In genomic region chr2:129129412-129129929, GRCm38 (mm10) we compare ENCODE assay signal across 8 mouse cellular contexts. TPM values are rescaled to one million over a fixed set of nuclear protein-coding genes. Genes with fewer than 3 reads are reported as not detected.
DNase-seq lines count a peak whose midpoint lies in the region; ATAC-seq lines count a peak whose summit lies in the region.

TSS of gene Chchd5 (plus strand) at chr2:129129700.

- no peaks in the 10 kb centered on the region for H3K9me3 ChIP-seq in heart, embryonic 14.5 days (ENCODE audit: control insufficient read depth, low read length)
- no peaks in the 10 kb centered on the region for H3K9me3 ChIP-seq in liver, embryonic 13.5 days (replicated peaks)
- peaks cover 7% of the 10 kb centered on the region; the same call in 1 of the 2 replicates for H3K9me3 ChIP-seq in stomach, embryonic 16.5 days (replicated peaks; ENCODE audit: control insufficient read depth, low read length)

- no peaks in the 10 kb centered on the region for H3K27me3 ChIP-seq in heart, embryonic 14.5 days (ENCODE audit: control insufficient read depth, insufficient read depth, low read length)
- no peaks in the 10 kb centered on the region for H3K27me3 ChIP-seq in liver, embryonic 13.5 days
- no peaks in the 10 kb centered on the region for H3K27me3 ChIP-seq in stomach, embryonic 16.5 days (ENCODE audit: control insufficient read depth, insufficient read depth, low read length)

- WGBS in heart, embryonic 14.5 days = under 1% methylated on average over 35 of the region's 35 CpGs
- under 1% methylated on average over 35 of the region's 35 CpGs for WGBS in liver, embryonic 13.5 days (ENCODE audit: insufficient replicate concordance)
- under 1% methylated on average over 35 of the region's 35 CpGs for WGBS in stomach, embryonic 16.5 days

- peak; percentile 93 for ATAC-seq in CD4-positive, CD25-positive, alpha-beta regulatory T cell, adult 4 months
- peak; percentile 99 for ATAC-seq in heart, embryonic 14.5 days (ENCODE audit: insufficient number of reproducible peaks, insufficient read depth, low FRiP score, low read depth)
- peak; percentile 100 for ATAC-seq in liver, embryonic 13.5 days (ENCODE audit: low read depth)
- ATAC-seq in stomach, embryonic 16.5 days (ENCODE audit: insufficient read depth, low FRiP score) = peak; percentile 100

- peak within 1 kb of the TSS; percentile 62 to 70 for H3K4me3 ChIP-seq in heart, embryonic 14.5 days (ENCODE audit: control insufficient read depth in 1 of 2, insufficient read depth in 1 of 2, low read depth in 1 of 2, low read length in 2 of 2)
- peak within 1 kb of the TSS; percentile 79 for H3K4me3 ChIP-seq in liver, embryonic 13.5 days (replicated peaks)
- H3K4me3 ChIP-seq in stomach, embryonic 16.5 days (replicated peaks; ENCODE audit: low read length) = peak within 1 kb of the TSS; percentile 76

- peaks cover 51% of the 10 kb centered on the region for H3K36me3 ChIP-seq in heart, embryonic 14.5 days (ENCODE audit: control insufficient read depth, insufficient read depth, low read length)
- peaks cover 58% of the 10 kb centered on the region for H3K36me3 ChIP-seq in liver, embryonic 13.5 days
- H3K36me3 ChIP-seq in stomach, embryonic 16.5 days (ENCODE audit: control insufficient read depth, insufficient read depth, low read length) = peaks cover 25% of the 10 kb centered on the region

- H3K9ac ChIP-seq in heart, embryonic 14.5 days (ENCODE audit: low read length) = peak within 1 kb of the TSS; percentile 82
- H3K9ac ChIP-seq in liver, embryonic 13.5 days = peak within 1 kb of the TSS; percentile 84
- H3K9ac ChIP-seq in stomach, embryonic 16.5 days (ENCODE audit: low read length) = peak within 1 kb of the TSS; percentile 91

- H3K4me1 ChIP-seq in heart, embryonic 14.5 days (ENCODE audit: control insufficient read depth in 2 of 2, insufficient read depth in 2 of 2, low read length in 2 of 2) = peaks cover 6 to 9% of the 10 kb centered on the region in 2 experiments
- peaks cover 26% of the 10 kb centered on the region for H3K4me1 ChIP-seq in liver, embryonic 13.5 days (replicated peaks)
- peaks cover 8% of the 10 kb centered on the region; the same call in 1 of the 2 replicates for H3K4me1 ChIP-seq in stomach, embryonic 16.5 days (ENCODE audit: control insufficient read depth, insufficient read depth, low read length)

- peak within 1 kb of the TSS; percentile 86 to 91 for H3K27ac ChIP-seq in heart, embryonic 14.5 days (replicated peaks in 1 of 2; ENCODE audit: control insufficient read depth in 1 of 2, insufficient read depth in 1 of 2, low read depth in 2 of 2, low read length in 2 of 2)
- H3K27ac ChIP-seq in liver, embryonic 13.5 days = peak within 1 kb of the TSS; percentile 92
- H3K27ac ChIP-seq in stomach, embryonic 16.5 days (ENCODE audit: low read length) = peak within 1 kb of the TSS; percentile 93

- peak; percentile 79 for DNase-seq in c-Kit-negative CD71-positive TER-119-positive erythroid progenitor cells, embryonic 14.5 days (ENCODE audit: low read depth, low spot score)
- DNase-seq in fibroblast of lung, adult 2 months (ENCODE audit: low read depth) = peak; percentile 96
- peak; percentile 96 for DNase-seq in kidney, postnatal 14 days
- DNase-seq in liver, embryonic 13.5 days = peak; percentile 91
- DNase-seq in neural tube, embryonic 10.5 days (ENCODE audit: extremely low spot score, low spot score) = peak; percentile 92

- H3K4me2 ChIP-seq in heart, embryonic 14.5 days (ENCODE audit: low read length) = peak within 1 kb of the TSS; percentile 74
- peak within 1 kb of the TSS; percentile 91 for H3K4me2 ChIP-seq in liver, embryonic 13.5 days
- H3K4me2 ChIP-seq in stomach, embryonic 16.5 days (ENCODE audit: low read depth, low read length) = peak within 1 kb of the TSS; percentile 80

RNA-seq across cellular contexts. Expression of gene Chchd5, which starts in this region (rescaled TPM):
- polyA plus RNA-seq in CD4-positive, CD25-positive, alpha-beta regulatory T cell, adult 4 months (2017; shearing (Covaris generic)) = 10 to 100 TPM; 31.0 to 40.3 TPM
- polyA plus RNA-seq in heart, embryonic 14.5 days (2014; fragmentation: Nextera tagmentation; extraction: Ambion mirVana) = 20.9 and 23.8 TPM in 2 replicates
- 9.6 and 10.9 TPM in 2 replicates for polyA plus RNA-seq in liver, embryonic 13.5 days (2015; fragmentation: Nextera tagmentation; extraction: Ambion mirVana)
- 21.5 and 22.4 TPM in 2 replicates for polyA plus RNA-seq in stomach, embryonic 16.5 days (2015; fragmentation: Nextera tagmentation; extraction: Ambion mirVana)

Comparison
In these comparisons a context has a peak if more than half of its experiments do, and no peak if none do; other contexts are left out.
1. Peak in every context shown above with its lines: DNase-seq, ATAC-seq, H3K4me3 ChIP-seq and H3K27ac ChIP-seq.